Mouse (Mus musculus) heart, adult 11 months (tissue): ENCODE data around the gene Hspa12a.

Source experiments
- DNase-seq: peaks from one replicate; pipeline ENCODE4 v3.0.0; 2022

Hspa12a gene

GRCm38 (mm10) chr19:58818571-58819415, 124.7 kb downstream of the Hspa12a start:
- peak; percentile 95 for DNase-seq

GRCm38 (mm10) chr19:58817398-58817797, 126.1 kb downstream of the Hspa12a start:
- DNase-seq = peak; percentile 87

GRCm38 (mm10) chr19:58816453-58817041, 126.9 kb downstream of the Hspa12a start:
- peak; percentile 98 for DNase-seq

- DNase-seq = peak; percentile 92
These were observed 128.1 kb downstream of the Hspa12a start for GRCm38 (mm10) chr19:58815179-58815922.

GRCm38 (mm10) chr19:58810536-58810935, 132.9 kb downstream of the Hspa12a start:
- DNase-seq = no peak

- DNase-seq = no peak
These were observed 134.6 kb downstream of the Hspa12a start for GRCm38 (mm10) chr19:58808864-58809263.

- DNase-seq = peak; percentile 96
These were observed 137.1 kb downstream of the Hspa12a start for GRCm38 (mm10) chr19:58806364-58806763.

- no peak for DNase-seq
These were observed 138.2 kb downstream of the Hspa12a start for GRCm38 (mm10) chr19:58805191-58805779.

- DNase-seq = no peak
These were observed 148.3 kb downstream of the Hspa12a start for GRCm38 (mm10) chr19:58795114-58795669.

GRCm38 (mm10) chr19:58794284-58794683, 149.2 kb downstream of the Hspa12a start, which contains the start of gene 1700019N19Rik:
Gene 1700019N19Rik, minus strand, starts transcription at chr19:58794461.
- no peak for DNase-seq

GRCm38 (mm10) chr19:58789194-58789593, 154.3 kb downstream of the Hspa12a start:
- DNase-seq = no peak

- no peak for DNase-seq
These were observed 159.5 kb downstream of the Hspa12a start for GRCm38 (mm10) chr19:58783938-58784337.

GRCm38 (mm10) chr19:58781566-58781965, 161.9 kb downstream of the Hspa12a start:
- DNase-seq = no peak

GRCm38 (mm10) chr19:58776461-58776860, 167.0 kb downstream of the Hspa12a start:
- DNase-seq = no peak

GRCm38 (mm10) chr19:58767329-58767728, 176.1 kb downstream of the Hspa12a start:
- no peak for DNase-seq

- DNase-seq = peak; percentile 94
These were observed 180.5 kb downstream of the Hspa12a start for GRCm38 (mm10) chr19:58762848-58763541.

GRCm38 (mm10) chr19:58762316-58762715, 181.1 kb downstream of the Hspa12a start:
- DNase-seq = no peak

GRCm38 (mm10) chr19:58759423-58759822, 184.0 kb downstream of the Hspa12a start, which contains the start of gene Pnliprp2:
Gene Pnliprp2, plus strand, starts transcription at chr19:58759719.
- DNase-seq = no peak

GRCm38 (mm10) chr19:58758871-58759270, 184.6 kb downstream of the Hspa12a start:
- DNase-seq = no peak

GRCm38 (mm10) chr19:58751504-58751903, 191.9 kb downstream of the Hspa12a start:
- peak; percentile 76 for DNase-seq

- peak; percentile 34 for DNase-seq
These were observed 192.6 kb downstream of the Hspa12a start for GRCm38 (mm10) chr19:58750822-58751221.

- peak; percentile 89 for DNase-seq
These were observed 195.9 kb downstream of the Hspa12a start for GRCm38 (mm10) chr19:58747498-58748000.
